Mouse (Mus musculus) cerebellum, adult 2 months (tissue): ENCODE measurements around the gene Znrf3.

ENCODE experiments used
- CTCF ChIP-seq: fragments of 200-500 bp; IDR thresholded peaks from 2 replicates; pipeline ENCODE4 v1.5.1; 2011; ENCODE audit warnings: low read depth, mild to moderate bottlenecking, control low read depth, low read length, moderate library complexity, borderline replicate concordance; ENCODE audit not compliant: insufficient read depth
- POLR2A ChIP-seq: fragments of 200-500 bp; IDR thresholded peaks from 2 replicates; pipeline ENCODE4 v1.6.1; 2011; ENCODE audit warnings: low read length, control low read depth, borderline replicate concordance; ENCODE audit not compliant: insufficient read depth

GRCm38 (mm10) chr11:5251112-5251511, 193.5 kb downstream of the Znrf3 start:
- TF ChIP-seq POLR2A, result no peak
- TF ChIP-seq CTCF, result no peak
